Mouse (Mus musculus): ENCODE data around the gene Dyrk3. TPM values are rescaled to one million over a fixed set of nuclear protein-coding genes. Genes with fewer than 3 reads are reported as not detected.

Gene Dyrk3
- 4.2 and 5.7 TPM in 2 replicates for polyA plus RNA-seq (2014; fragmentation: Nextera tagmentation; extraction: Ambion mirVana)

DNA sequence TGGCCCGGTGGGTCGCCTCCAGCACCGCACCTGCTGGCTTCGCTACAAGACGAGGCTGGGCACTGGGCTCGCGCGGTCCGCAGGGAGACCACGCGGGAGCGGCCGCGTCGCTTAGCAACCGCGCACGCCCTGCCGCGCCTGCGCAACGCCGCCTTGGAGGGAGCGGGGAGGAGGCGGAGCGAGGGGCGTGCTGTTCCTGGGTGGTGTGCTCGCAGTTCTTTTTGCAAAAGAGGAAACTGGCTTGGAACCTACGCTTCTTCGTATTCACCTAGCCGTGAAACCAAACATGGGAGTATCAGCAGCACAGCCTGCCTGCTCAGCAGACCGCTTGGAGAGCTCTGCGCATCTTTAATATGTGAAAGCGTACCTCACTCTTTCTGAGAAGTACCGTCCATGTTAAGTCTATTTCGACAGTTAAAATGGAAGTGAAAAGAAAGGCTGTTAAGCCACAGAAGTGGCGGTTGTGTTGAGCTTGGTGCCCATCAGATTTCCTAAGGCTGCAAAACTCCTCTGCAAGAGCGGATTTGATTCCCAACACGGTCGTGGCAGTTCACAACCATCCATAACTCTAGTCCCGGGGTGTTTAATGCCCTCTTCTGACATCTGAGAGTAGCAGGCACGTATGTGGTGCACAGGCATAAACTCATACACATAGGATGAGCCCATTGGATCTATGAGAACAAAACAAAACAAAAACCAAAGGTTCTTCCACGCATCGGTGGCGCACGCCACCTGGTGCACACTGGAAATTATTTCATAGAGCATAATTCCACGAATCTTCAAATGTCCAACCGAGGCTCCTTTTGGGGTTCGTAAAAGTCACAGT lies at the start of gene Dyrk3:
Gene Dyrk3, minus strand, starts transcription at position 150 of the 826 bp plus-strand sequence.
- peak; percentile 96 for ATAC-seq (ENCODE audit: insufficient number of reproducible peaks, low FRiP score, low TSS enrichment, low read depth)
- H3K36me3 ChIP-seq (ENCODE audit: control insufficient read depth, insufficient read depth, low read length), result no peaks in the 10 kb centered on the region
- no peaks in the 10 kb centered on the region for H3K27me3 ChIP-seq (ENCODE audit: control insufficient read depth, insufficient read depth, low read length)
- H3K4me2 ChIP-seq (ENCODE audit: low read depth, severe bottlenecking), result peak within 1 kb of the TSS; percentile 82
- H3K9ac ChIP-seq (ENCODE audit: low read length), result peak within 1 kb of the TSS; percentile 72
- H3K9me3 ChIP-seq (ENCODE audit: control insufficient read depth, low read length), result no peaks in the 10 kb centered on the region
- 0 out of 2 replicates have a peak, but pooled peaks cover 2% of the 10 kb centered on the region for H3K4me1 ChIP-seq (ENCODE audit: control insufficient read depth, insufficient read depth, low read length)
- H3K27ac ChIP-seq (replicated peaks; ENCODE audit: low read depth, low read length), result peak within 1 kb of the TSS; percentile 75
- peak; percentile 94 for DNase-seq (ENCODE audit: low spot score)
- WGBS, result 5% methylated on average over 49 of the region's 49 CpGs
- peak within 1 kb of the TSS; percentile 74 for H3K4me3 ChIP-seq (ENCODE audit: low read depth, low read length)

GRCm38 (mm10) chr1:131187856-131188255 lies 49.7 kb upstream of the Dyrk3 start:
- Histone ChIP-seq H3K27ac (replicated peaks; ENCODE audit: low read depth, low read length) (no peak overlapping the region), H3K27me3 (ENCODE audit: control insufficient read depth, insufficient read depth, low read length) (no peaks in the 10 kb centered on the region), H3K4me3 (ENCODE audit: low read depth, low read length) (no peak overlapping the region), H3K36me3 (ENCODE audit: control insufficient read depth, insufficient read depth, low read length) (no peaks in the 10 kb centered on the region), H3K9me3 (ENCODE audit: control insufficient read depth, low read length) (no peaks in the 10 kb centered on the region), H3K4me1 (ENCODE audit: control insufficient read depth, insufficient read depth, low read length) (no peaks in the 10 kb centered on the region), H3K9ac (ENCODE audit: low read length) (no peak overlapping the region), H3K4me2 (ENCODE audit: low read depth, severe bottlenecking) (no peak overlapping the region)
- no peak for DNase-seq (ENCODE audit: low spot score)
- no peak for ATAC-seq (ENCODE audit: insufficient number of reproducible peaks, low FRiP score, low TSS enrichment, low read depth)
- 94% methylated on average over 5 of the region's 5 CpGs for WGBS

DNA sequence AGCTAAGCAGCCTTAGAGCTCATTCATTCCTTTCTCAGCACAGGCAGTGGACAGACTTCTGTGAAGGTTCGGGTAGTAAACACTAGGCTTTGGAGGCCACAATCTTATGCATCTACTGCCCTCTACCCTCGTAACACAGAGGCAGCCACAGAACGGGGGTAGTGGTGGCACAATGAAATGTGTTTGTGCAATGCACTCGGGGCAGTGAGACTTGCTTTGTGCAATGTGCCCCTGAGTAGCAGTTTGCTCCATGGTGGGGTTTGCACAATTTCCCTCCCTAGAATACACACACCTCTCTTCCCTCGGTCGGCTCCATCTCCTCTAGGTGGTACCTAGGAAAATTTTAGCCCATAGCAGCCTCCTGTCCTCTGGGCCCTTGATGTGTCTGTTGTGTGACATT lies 48.9 kb upstream of the Dyrk3 start:
- Histone ChIP-seq H3K36me3 (ENCODE audit: control insufficient read depth, insufficient read depth, low read length) (no peaks in the 10 kb centered on the region), H3K9ac (ENCODE audit: low read length) (no peak overlapping the region), H3K4me3 (ENCODE audit: low read depth, low read length) (no peak overlapping the region), H3K9me3 (ENCODE audit: control insufficient read depth, low read length) (no peaks in the 10 kb centered on the region), H3K27me3 (ENCODE audit: control insufficient read depth, insufficient read depth, low read length) (no peaks in the 10 kb centered on the region), H3K27ac (replicated peaks; ENCODE audit: low read depth, low read length) (no peak overlapping the region), H3K4me2 (ENCODE audit: low read depth, severe bottlenecking) (no peak overlapping the region), H3K4me1 (ENCODE audit: control insufficient read depth, insufficient read depth, low read length) (no peaks in the 10 kb centered on the region)
- DNase-seq (ENCODE audit: low spot score) (no peak), ATAC-seq (ENCODE audit: insufficient number of reproducible peaks, low FRiP score, low TSS enrichment, low read depth) (no peak)
- WGBS, result 79% methylated on average over 6 of the region's 6 CpGs

GRCm38 (mm10) chr1:131185821-131186506 lies 47.8 kb upstream of the Dyrk3 start:
- H3K9me3 ChIP-seq (ENCODE audit: control insufficient read depth, low read length), result no peaks in the 10 kb centered on the region
- no peak overlapping the region for H3K4me2 ChIP-seq (ENCODE audit: low read depth, severe bottlenecking)
- H3K36me3 ChIP-seq (ENCODE audit: control insufficient read depth, insufficient read depth, low read length), result no peaks in the 10 kb centered on the region
- H3K9ac ChIP-seq (ENCODE audit: low read length), result no peak overlapping the region
- H3K4me3 ChIP-seq (ENCODE audit: low read depth, low read length), result no peak overlapping the region
- DNase-seq (ENCODE audit: low spot score) (no peak), ATAC-seq (ENCODE audit: insufficient number of reproducible peaks, low FRiP score, low TSS enrichment, low read depth) (no peak)
- 70% methylated on average over 13 of the region's 13 CpGs for WGBS
- no peaks in the 10 kb centered on the region for H3K27me3 ChIP-seq (ENCODE audit: control insufficient read depth, insufficient read depth, low read length)
- H3K4me1 ChIP-seq (ENCODE audit: control insufficient read depth, insufficient read depth, low read length), result no peaks in the 10 kb centered on the region
- no peak overlapping the region for H3K27ac ChIP-seq (replicated peaks; ENCODE audit: low read depth, low read length)

DNA sequence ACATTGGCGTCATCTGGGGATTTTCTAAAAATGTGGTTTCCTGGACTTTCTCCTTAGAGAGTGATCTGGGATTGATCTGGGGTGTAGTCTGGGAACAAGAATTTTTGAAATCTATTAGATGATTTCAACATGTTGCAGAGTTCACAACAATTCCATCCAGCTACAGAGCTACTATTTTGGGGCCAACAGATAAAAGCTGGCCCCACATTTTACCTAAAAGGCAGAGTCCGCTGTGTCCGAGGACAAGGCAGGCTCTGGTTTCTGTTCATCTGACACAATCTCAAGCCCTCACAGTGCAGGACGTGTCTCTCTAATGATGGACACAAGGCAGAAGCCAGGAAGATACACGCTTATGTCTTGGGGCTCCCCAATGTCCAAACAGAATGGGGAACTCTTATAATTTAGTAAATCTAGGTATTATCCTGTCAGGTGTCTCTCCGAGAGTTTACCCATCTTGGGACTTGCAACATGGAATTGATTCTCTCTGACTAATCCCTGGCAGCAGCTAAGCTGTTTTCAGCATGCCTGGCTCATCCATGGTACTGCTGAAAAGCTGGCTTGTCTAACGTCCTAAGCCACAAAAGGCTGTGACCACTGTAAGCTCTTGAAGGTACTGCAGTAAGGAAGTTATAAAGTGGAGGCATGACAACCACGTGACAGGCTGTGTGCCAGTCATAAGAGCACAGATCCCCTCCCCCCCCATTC lies 47.0 kb upstream of the Dyrk3 start:
- Histone ChIP-seq H3K4me3 (ENCODE audit: low read depth, low read length) (no peak overlapping the region), H3K4me1 (ENCODE audit: control insufficient read depth, insufficient read depth, low read length) (no peaks in the 10 kb centered on the region), H3K36me3 (ENCODE audit: control insufficient read depth, insufficient read depth, low read length) (no peaks in the 10 kb centered on the region), H3K9me3 (ENCODE audit: control insufficient read depth, low read length) (no peaks in the 10 kb centered on the region), H3K27me3 (ENCODE audit: control insufficient read depth, insufficient read depth, low read length) (no peaks in the 10 kb centered on the region), H3K4me2 (ENCODE audit: low read depth, severe bottlenecking) (no peak overlapping the region), H3K9ac (ENCODE audit: low read length) (no peak overlapping the region), H3K27ac (replicated peaks; ENCODE audit: low read depth, low read length) (no peak overlapping the region)
- DNase-seq (ENCODE audit: low spot score) (no peak), ATAC-seq (ENCODE audit: insufficient number of reproducible peaks, low FRiP score, low TSS enrichment, low read depth) (no peak)
- 78% methylated on average over 8 of the region's 8 CpGs for WGBS

DNA sequence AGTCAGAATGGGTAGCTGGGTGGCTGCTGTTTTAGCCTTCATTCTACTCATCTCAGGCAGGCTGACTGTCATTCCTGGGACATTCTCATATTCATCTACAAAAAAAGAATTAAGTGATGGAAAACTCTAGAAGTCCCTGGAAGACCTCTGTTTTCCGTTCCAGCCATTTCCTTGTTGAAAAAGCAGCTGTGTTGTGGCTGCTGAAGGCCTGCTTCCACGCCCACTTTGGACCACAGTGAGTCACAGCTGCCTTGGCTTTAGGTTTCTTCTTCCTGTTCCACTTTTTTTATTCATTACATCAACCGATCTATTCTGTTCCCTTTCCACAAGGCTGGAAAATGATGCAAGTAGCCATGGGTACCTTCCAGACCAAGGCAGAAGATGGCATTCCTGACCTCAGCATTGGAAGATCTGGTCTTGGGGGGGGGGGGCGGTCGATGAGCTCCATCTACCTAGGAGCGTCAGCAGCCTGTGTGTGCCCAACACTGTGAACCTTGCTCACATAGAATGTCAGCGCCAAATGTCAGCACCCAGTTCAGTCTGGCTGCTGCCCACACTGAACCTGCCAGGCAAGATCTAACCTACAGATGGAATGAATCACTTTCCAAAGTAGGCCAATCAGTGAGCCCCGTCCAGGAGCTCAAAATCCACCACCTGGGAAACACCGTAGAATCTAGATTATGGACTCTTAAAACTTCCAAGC lies 46.3 kb upstream of the Dyrk3 start:
- H3K27me3 ChIP-seq (ENCODE audit: control insufficient read depth, insufficient read depth, low read length), result no peaks in the 10 kb centered on the region
- H3K9me3 ChIP-seq (ENCODE audit: control insufficient read depth, low read length), result no peaks in the 10 kb centered on the region
- DNase-seq (ENCODE audit: low spot score), result no peak
- H3K4me3 ChIP-seq (ENCODE audit: low read depth, low read length), result no peak overlapping the region
- no peaks in the 10 kb centered on the region; the same call in 1 of the 2 replicates for H3K36me3 ChIP-seq (ENCODE audit: control insufficient read depth, insufficient read depth, low read length)
- no peak overlapping the region for H3K9ac ChIP-seq (ENCODE audit: low read length)
- H3K4me2 ChIP-seq (ENCODE audit: low read depth, severe bottlenecking), result no peak overlapping the region
- no peak for ATAC-seq (ENCODE audit: insufficient number of reproducible peaks, low FRiP score, low TSS enrichment, low read depth)
- 82% methylated on average over 9 of the region's 9 CpGs for WGBS
- no peaks in the 10 kb centered on the region for H3K4me1 ChIP-seq (ENCODE audit: control insufficient read depth, insufficient read depth, low read length)
- H3K27ac ChIP-seq (replicated peaks; ENCODE audit: low read depth, low read length), result no peak overlapping the region

- ATAC-seq (ENCODE audit: insufficient number of reproducible peaks, low FRiP score, low TSS enrichment, low read depth), result no peak
- H3K4me2 ChIP-seq (ENCODE audit: low read depth, severe bottlenecking), result no peak overlapping the region
- H3K27ac ChIP-seq (replicated peaks; ENCODE audit: low read depth, low read length), result no peak overlapping the region
- no peak overlapping the region for H3K9ac ChIP-seq (ENCODE audit: low read length)
- H3K36me3 ChIP-seq (ENCODE audit: control insufficient read depth, insufficient read depth, low read length), result no peaks in the 10 kb centered on the region; the same call in 1 of the 2 replicates
- no peak overlapping the region for H3K4me3 ChIP-seq (ENCODE audit: low read depth, low read length)
- no peak for DNase-seq (ENCODE audit: low spot score)
- no peaks in the 10 kb centered on the region for H3K9me3 ChIP-seq (ENCODE audit: control insufficient read depth, low read length)
- WGBS, result 86% methylated on average over 7 of the region's 7 CpGs
- no peaks in the 10 kb centered on the region for H3K27me3 ChIP-seq (ENCODE audit: control insufficient read depth, insufficient read depth, low read length)
- H3K4me1 ChIP-seq (ENCODE audit: control insufficient read depth, insufficient read depth, low read length), result no peaks in the 10 kb centered on the region; the same call in 1 of the 2 replicates
Measured at GRCm38 (mm10) chr1:131183201-131183600, 45.1 kb upstream of the Dyrk3 start.
